Mouse (Mus musculus) Muller cell, postnatal 12 days (primary cell): Measurements from ENCODE around the gene Elp4.

Experiments used
- DNase-seq: peaks from one replicate; pipeline ENCODE4 v3.0.0-alpha.2; 2015; ENCODE audit errors: inconsistent ontology term

The Elp4 gene

DNA sequence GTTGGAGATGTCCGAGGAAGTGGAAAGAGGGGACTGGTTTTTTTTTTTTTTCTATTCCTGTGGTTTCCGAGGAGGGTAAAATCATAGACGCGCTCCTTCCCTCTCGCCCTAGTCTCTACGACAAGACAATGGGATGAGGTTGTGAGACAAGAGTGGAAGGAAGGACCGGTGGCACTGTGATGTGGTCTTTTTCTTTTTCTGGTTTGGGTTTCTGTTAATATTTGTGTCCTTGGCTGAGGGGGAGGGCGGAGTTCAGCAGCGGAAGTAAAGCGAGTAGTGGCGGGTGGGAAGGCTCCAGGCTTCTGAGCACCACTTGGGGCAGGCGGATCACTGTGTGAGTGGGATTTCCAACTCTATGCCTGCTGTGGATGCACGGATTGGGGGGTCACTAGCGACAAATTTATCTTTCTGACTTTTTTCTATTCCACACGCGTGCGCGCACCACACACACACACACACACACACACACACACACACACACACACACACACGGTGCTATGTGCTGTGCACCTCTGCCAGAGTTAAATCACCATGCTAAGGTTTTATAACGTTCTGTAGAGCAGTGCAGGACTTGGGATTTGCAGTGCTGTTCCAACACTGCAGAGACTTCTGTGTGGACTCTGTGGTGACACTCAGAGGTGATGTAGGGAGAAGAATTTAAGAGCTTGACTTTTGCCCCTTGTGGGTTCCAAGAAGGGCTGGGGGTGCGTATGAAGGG is 221.6 kb downstream of the Elp4 start:
- DNase-seq, result no peak

GRCm38 (mm10) chr2:105682011-105682501 is 222.3 kb downstream of the Elp4 start:
- peak; percentile 91 for DNase-seq

DNA sequence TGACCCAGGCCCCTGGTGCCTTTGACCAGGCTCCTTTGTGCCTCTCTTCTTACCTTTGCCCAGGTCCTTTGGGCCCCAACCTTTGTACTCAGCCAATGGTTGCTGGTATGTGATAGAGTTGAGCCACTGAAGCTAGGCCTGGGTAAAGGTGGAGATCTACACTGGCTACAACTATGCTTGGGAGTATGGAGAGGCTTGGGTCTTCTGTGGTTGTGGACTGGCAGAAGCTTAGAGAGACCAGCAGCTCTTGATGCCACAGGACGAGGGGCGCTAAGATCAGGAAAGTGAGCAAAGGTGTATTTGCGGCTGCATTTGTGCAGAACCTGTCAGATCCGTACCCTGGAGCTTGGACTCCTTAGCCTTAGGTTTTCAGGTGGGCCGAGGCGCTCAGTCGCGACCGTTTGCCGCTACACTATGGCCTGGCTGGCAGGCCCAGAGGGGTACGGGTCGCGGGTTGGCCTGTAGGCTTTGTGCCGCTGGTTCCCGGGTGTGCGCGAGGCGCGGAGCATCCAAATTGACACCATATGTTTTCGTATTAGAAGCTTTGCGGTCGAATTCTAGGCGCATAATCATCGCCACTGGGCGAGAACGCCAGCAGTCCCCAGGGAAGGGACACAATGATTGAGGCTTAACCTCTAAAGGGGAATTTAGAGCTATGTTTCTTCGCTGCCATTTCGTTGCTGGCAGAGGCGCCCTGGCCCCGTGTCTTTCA is 223.2 kb downstream of the Elp4 start:
- DNase-seq, result no peak

DNA sequence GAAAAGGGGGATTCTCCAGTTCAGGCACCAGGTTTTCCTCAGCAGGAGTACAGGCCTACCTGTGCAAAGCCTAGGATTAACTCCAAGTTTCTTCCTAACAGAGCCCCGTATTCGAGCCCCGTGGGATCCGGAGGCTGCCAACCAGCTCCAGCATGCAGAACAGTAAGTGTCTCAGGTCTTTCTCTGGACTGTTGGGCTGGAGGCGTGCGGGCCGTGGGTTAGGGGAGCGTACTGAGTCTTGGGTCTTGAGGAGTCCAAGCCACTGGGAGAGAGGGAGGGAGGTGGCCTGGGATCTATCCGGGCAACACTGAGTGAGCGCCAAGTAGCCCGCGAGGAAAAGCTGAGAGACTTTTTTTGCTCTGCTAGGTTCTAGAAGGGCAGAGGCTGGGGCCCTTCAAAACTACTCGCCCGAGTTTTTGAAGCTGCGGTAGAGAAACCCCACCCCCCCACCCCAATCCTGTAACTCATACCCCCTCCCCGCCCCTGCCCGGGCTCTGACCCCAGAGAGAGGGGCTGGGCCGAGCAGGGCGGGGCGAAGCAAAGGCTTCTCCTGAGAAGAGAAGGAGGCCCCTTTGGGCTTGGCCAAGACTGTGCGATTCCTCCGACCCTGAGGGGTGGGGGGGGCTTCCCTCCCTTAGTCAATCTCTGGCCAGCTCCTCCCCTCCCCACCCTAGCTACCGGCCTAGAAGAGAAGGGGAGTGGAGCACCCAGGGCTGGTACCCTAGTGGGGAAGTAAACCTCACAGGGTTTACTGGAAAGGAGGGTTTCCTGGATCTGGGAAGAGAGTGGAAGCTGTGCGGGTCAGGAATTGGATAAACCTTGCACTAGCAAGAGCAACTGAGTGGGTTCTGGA is 224.0 kb downstream of the Elp4 start:
- DNase-seq, result peak; percentile 98

GRCm38 (mm10) chr2:105679331-105679730 is 225.0 kb downstream of the Elp4 start:
- peak; percentile 39 for DNase-seq

DNA sequence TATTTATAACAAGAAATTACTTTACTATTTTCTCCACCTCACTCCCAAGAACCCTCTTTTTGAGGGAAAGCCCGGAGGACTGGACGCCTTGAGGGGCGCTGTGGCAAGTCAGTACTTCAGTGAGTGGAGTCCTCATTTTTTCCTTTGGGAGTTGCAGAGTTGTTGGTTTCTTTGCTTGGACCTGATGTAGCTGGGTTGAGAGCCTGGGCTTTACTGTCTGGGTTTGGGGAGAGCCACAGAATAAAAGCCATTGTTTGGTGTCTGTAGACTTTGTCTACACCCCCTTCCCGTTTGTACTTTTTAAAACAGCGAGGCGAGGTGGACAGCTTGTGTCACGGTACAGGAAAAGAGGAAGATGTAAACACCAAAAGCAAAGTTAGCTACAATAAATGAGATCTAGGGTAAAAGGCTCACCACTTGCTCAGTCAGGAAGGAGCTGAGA is 225.5 kb downstream of the Elp4 start:
- DNase-seq, result peak; percentile 46

DNA sequence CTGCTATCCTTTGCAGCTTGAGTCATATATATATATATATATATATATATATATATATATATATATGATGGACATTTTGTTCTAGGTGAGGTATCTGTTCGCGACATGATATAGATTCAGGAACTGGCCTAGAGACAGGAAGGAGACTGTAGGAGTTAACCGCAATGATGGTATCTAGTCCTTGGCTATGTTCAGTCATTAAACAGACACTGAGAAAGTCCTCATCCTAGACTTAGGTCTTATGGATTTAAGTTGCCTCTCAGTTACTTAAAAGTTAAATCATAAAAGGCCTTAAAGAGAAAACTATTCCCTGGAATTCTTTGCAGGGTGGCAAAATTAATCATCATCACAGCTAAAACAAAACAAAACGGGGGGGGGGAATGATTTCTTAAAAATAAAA is 226.1 kb downstream of the Elp4 start:
- no peak for DNase-seq

- DNase-seq, result peak; percentile 54
These were observed 226.8 kb downstream of the Elp4 start for GRCm38 (mm10) chr2:105677434-105678105.

DNA sequence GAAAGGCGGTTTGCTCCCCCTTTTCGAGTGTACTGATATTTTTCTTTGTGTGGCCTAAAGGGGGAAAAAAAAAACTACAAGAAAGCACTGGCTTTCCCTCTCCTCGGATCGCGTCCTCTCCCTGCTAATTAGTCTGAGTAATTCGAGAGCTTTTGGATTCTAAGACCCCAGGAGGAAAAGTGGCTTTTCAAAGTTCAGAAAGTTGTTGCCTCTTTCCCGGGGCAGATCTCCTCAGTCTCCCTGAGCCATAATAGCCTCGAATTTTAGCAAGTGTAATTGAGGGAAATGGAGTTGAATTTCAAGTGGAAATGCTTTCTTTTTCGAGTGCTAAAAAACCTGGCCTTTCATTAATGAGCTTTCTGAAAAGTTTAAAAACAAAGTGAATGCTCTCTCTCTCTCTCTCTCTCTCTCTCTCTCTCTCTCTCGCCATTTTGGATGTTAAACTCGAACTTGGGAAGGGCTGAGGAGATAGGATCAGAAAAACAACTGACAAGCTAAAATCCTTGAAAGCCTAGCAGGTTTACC is 227.4 kb downstream of the Elp4 start:
- DNase-seq, result peak; percentile 55

- DNase-seq, result peak; percentile 83
These were observed 228.1 kb downstream of the Elp4 start for GRCm38 (mm10) chr2:105676080-105676908.

- no peak for DNase-seq
These were observed 228.7 kb downstream of the Elp4 start for GRCm38 (mm10) chr2:105675730-105676079.

GRCm38 (mm10) chr2:105674875-105675729 is 229.3 kb downstream of the Elp4 start:
- peak; percentile 95 for DNase-seq

DNA sequence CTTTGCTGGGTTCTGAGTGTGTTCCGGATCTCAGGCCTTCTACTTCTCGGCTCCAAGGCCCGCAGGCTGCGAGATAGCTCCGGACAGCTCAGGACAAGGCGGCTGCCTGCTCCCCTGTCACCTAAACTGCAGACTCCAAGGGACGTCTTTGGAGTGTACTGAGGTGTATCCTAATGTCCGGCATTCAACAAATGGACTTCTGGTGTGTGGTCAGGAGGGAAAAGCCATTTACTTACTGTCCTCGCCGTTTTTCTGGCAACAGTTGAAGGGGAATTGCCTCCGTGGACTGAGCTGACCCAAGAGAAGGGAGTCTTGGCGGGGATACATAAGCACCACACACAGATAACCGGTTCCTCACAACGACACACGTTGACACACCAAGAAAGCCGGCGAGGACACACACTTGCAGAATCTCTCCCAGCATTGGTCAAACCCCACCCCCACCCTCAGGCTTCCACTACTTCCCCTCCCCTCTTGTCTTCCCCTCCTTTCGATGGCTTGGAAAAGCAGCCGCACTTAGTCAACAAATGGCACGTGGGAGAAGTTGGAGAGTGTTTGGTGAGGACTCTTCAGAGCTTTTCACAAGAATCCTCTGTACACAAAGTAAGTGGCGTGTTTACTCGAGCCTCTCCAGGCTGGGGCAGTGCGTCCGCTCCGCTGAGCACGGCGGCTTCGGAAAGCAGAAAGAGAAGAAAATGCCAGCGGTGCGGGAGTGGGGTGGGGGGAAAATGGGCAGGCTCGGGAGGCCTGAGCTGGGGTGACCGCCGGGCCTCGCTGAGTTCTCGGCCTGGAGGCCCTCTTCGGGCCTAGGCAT is 230.1 kb downstream of the Elp4 start:
- peak; percentile 93 for DNase-seq

DNA sequence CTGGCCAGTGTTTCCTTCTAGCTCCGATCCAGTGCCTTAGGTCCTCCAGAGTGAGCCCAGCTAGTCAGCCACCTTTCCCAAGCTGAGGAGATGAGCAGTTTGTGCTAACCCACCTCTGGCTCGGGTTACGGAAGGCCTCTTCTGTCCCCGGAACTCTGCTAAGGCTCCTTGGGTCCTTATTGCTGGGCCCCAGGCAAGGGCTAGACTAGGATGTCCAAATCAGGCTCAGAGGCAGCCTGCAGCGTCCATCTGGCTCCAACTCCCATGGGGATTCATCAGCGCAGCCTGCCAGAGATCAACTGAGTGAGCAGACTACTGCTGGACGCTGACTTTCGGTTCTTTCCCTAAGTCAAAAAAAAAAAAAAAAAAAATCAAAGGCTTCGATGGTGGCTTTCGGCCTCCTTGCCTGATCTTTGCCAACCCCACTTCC is 230.7 kb downstream of the Elp4 start:
- peak; percentile 73 for DNase-seq

DNA sequence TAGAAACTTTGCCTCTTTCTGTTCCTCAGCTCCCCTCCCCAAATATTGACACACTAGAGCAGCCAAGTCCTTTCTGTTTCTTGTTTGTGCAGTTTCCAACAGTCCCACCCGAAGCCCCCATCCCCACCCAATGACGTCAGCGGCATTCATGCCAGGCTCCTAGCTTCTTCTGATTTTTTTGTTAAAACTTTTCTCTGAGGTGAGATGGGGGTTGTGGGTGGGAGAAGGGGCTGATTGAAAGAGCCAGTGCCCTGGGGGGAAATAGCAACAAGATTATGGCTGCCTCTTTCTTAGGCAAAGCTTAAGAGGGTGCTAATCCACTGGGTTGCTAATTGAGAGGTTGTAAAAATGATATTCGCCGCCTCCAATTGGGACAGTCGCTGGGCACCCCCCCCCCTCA is 231.3 kb downstream of the Elp4 start:
- DNase-seq, result peak; percentile 77

DNA sequence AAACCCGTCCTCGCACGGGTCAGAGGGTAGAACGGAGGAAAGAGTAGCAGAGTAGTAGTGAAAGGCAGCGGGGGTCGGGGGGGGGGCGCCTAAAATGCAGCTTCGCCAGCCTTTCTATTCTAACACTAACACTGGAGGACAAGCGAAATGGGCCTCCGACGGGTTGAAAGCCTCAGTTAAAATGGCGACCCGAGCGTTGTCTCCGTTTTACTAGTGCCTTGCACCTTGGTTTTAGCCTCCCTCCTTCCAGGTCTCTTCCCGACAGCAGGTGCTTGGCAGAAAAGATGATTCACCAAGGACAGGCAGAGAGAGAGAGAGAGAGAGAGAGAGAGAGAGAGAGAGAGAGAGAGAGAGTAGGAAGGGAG is 231.8 kb downstream of the Elp4 start:
- peak; percentile 74 for DNase-seq

DNA sequence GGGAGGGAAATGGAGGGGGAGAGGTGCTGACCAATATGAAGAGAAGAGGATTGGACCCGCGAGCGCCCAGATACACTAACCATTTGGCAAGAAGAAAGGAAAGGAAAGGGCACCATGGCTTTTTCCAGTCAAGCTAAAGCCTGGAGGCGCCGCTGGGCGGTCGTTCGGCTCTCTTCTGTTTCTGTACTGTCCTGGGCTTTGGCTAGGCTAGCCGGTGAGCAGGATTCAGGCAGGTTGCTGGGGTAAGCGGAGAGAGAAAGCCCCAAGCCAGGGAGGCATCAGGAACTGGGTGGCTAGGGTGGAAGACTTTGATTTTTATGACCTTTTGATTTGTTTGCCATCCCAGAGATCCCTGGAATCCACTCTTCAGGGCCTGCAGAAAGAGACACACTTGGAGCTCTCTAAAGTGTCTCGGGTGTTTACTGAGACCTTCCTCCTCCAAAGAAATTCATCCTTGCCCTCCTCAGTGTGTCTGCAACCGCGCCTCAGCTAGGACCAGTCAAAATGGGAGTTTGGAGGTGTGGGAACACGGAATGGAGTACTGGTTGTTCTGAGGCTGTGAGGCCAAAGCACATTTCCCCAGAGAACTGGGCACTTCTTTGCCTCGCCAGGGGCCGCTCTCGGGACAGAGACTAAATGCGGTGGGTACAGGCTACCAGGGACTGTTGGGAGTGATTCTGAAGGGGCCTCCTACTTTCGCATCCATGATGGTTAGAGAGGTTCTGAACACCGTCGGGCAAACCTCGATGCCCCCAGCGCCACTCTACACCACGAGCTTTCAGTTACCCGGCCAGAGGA is 232.4 kb downstream of the Elp4 start:
- DNase-seq, result peak; percentile 56
